In genomic region chr4:28895480-28895879, GRCm38 (mm10) we compare ENCODE assay signal across 14 mouse cellular contexts.
DNase-seq lines count a peak whose midpoint lies in the region; ATAC-seq and TF ChIP-seq lines count a peak whose summit lies in the region.
"Had no signal": no experiment of that assay in that cellular context is flagged by ENCODE, and none has a peak within 500 bp of the region (broad histone marks: within the 10 kb centered on the region; RNA-seq: fewer than 3 reads in every experiment).

No protein-coding gene starts in this region.

- WGBS in forebrain, embryonic 16.5 days: 56% methylated on average over 7 of the region's 7 CpGs
- 86% methylated on average over 7 of the region's 7 CpGs for WGBS in intestine, postnatal 0 days

- no peaks in the 10 kb centered on the region for H3K4me1 ChIP-seq in forebrain, embryonic 16.5 days (replicated peaks; ENCODE audit: control insufficient read depth, insufficient read depth, low read length)
- no peaks in the 10 kb centered on the region for H3K4me1 ChIP-seq in intestine, postnatal 0 days (replicated peaks; ENCODE audit: control insufficient read depth, insufficient read depth, low read length)
- H3K4me1 ChIP-seq: hindbrain, embryonic 10.5 days; limb, embryonic 15.5 days had no signal

- TF ChIP-seq CTCF in intestine, postnatal 0 days (IDR thresholded peaks at IDR 0.05; ENCODE audit: low read depth): no peak

- H3K9me3 ChIP-seq in forebrain, embryonic 16.5 days (ENCODE audit: control insufficient read depth, low read length): no peaks in the 10 kb centered on the region
- no peaks in the 10 kb centered on the region for H3K9me3 ChIP-seq in intestine, postnatal 0 days (ENCODE audit: control insufficient read depth)
- H3K9me3 ChIP-seq: hindbrain, embryonic 10.5 days; limb, embryonic 15.5 days had no signal

- H3K9ac ChIP-seq in forebrain, embryonic 16.5 days (replicated peaks; ENCODE audit: low read depth, low read length): no peak overlapping the region
- H3K9ac ChIP-seq in intestine, postnatal 0 days (ENCODE audit: low read depth, low read length): no peak overlapping the region
- H3K9ac ChIP-seq: limb, embryonic 15.5 days; liver, postnatal 0 days had no signal

- H3K27me3 ChIP-seq in forebrain, embryonic 16.5 days (replicated peaks; ENCODE audit: control insufficient read depth, insufficient read depth, low read length): no peaks in the 10 kb centered on the region
- no peaks in the 10 kb centered on the region for H3K27me3 ChIP-seq in intestine, postnatal 0 days (replicated peaks; ENCODE audit: control insufficient read depth, insufficient read depth, low read length)
- H3K27me3 ChIP-seq: limb, embryonic 15.5 days had no signal

- H3K36me3 ChIP-seq in forebrain, embryonic 16.5 days (ENCODE audit: control insufficient read depth, insufficient read depth): no peaks in the 10 kb centered on the region
- H3K36me3 ChIP-seq in intestine, postnatal 0 days (ENCODE audit: control insufficient read depth, insufficient read depth): no peaks in the 10 kb centered on the region
- H3K36me3 ChIP-seq: hindbrain, embryonic 10.5 days; limb, embryonic 15.5 days had no signal

- peak; percentile 93 for ATAC-seq in forebrain, embryonic 16.5 days
- no peak for ATAC-seq in intestine, postnatal 0 days
- ATAC-seq: CD4-positive, CD25-positive, alpha-beta regulatory T cell, adult 4 months; liver, postnatal 0 days had no signal

- no peak overlapping the region for H3K4me3 ChIP-seq in forebrain, embryonic 16.5 days (replicated peaks; ENCODE audit: low read length)
- H3K4me3 ChIP-seq in intestine, postnatal 0 days (ENCODE audit: low read depth, low read length): no peak overlapping the region
- H3K4me3 ChIP-seq: hindbrain, embryonic 10.5 days; limb, embryonic 15.5 days had no signal

- DNase-seq in frontal cortex, adult 2 months (ENCODE audit: extremely low spot score in 1 of 2, low spot score in 1 of 2): peak; percentile 73 to 84
- DNase-seq in frontal cortex, postnatal 14 days (ENCODE audit: low spot score in 2 of 2): no peak
- DNase-seq in layer of hippocampus, adult 8-10 months (ENCODE audit: low spot score in 2 of 2): peak; percentile 53
- DNase-seq in right cerebral cortex, postnatal 25 days: peak; percentile 22
- no peak for DNase-seq in yolk sac, embryonic 10.5 days (ENCODE audit: low spot score)
- DNase-seq: adrenal gland, adult 8-10 months; heart, adult 11 months; liver, postnatal 0 days; retina, postnatal 1 day had no signal

- H3K4me2 ChIP-seq in forebrain, embryonic 16.5 days (ENCODE audit: low read length): 0 out of 2 replicates have a peak overlapping the region, but pooled peaks have one; percentile 6
- H3K4me2 ChIP-seq in intestine, postnatal 0 days (replicated peaks; ENCODE audit: low read depth): no peak overlapping the region
- H3K4me2 ChIP-seq: limb, embryonic 15.5 days had no signal

- peak overlapping the region; percentile 60 for H3K27ac ChIP-seq in forebrain, embryonic 16.5 days (ENCODE audit: low read length)
- H3K27ac ChIP-seq in intestine, postnatal 0 days (ENCODE audit: low read depth, low read length): no peak overlapping the region
- H3K27ac ChIP-seq: hindbrain, embryonic 10.5 days; limb, embryonic 15.5 days had no signal

Comparison
In these comparisons a context has a peak if more than half of its experiments do, and no peak if none do; other contexts are left out.
1. DNase-seq: peak in frontal cortex, adult 2 months (2 of 2), layer of hippocampus, adult 8-10 months (2 of 2) and right cerebral cortex, postnatal 25 days (single experiment); none in frontal cortex, postnatal 14 days (0 of 2) and yolk sac, embryonic 10.5 days (single experiment).